Mouse (Mus musculus): ENCODE measurements at regions not wholly inside any gene's neighbourhood (a gene's known extent, or its start where the extent isn't known, plus 50 kb on each side); places are given as distances from the start of the nearest gene placed in this dataset.

DNA sequence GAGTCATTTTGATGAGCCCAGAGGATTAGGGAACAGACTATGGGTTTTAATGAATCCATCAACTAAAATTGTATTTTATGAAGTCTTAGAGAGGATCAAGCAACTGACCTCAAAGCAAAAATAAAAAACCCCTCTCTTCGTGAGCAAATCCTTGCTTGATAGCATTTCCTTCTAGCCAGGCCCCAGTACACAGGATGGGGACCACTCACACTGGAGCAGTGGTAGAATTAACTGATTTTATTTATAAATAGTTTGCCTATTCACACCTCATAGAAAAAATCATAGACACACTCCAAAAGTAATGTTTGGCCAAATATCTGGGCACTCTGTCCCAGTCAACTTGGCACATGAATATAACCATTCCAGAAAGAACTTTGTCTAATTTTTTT, 649.0 kb upstream of the Cited2 start:
- in situ Hi-C loops (cut with MboI, MseI): no loop called here

DNA sequence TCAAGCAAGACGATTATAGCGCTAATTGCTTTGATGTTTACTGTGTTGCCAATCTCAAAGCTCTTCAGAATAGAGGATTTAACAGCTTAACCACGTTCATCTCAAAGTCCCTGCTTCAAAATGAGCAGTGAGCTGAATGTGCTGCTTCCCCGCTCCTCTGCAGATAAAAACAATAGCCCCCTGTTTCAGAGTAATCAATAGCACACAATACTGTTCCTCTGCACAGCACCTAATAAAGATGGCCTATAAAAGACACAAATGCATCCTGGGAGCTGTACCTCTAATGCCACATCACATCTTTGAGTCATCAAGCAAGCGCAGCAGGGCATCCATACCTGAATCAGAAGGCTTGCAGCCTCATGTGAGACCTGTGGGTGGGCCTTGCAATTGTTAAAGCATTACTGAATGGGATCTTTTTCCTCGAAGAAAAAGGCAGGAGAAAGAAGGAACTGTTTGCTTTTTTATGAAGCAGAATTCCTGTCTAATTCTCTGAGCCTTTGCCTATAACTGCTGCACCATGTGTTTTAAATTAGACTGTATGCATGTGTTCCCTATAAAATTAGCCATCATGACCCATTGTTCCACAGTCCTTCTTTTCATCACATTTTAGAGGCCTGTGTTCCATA, 648.5 kb upstream of the Cited2 start:
- in situ Hi-C loops (cut with MboI, MseI): no loop called here

DNA sequence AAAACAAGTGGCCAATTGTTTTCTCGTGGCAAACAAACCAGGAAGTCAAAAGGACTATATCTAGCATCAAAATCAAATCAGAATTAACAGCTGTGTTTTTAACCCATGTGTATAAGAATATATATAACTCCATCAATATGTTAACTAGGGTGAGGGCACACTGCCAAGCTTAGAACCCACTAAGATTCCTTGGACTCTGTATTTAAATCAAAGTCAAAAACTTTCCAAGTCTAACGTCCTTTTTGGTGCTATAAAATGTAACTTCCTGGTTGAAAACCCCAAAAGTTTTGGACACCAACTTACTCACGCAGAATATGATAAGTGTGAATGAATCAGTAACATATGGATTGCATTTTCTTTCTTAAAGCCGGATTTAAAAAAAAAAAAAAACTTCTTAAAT, 647.9 kb upstream of the Cited2 start:
- in situ Hi-C loops (cut with MboI, MseI): no loop called here

DNA sequence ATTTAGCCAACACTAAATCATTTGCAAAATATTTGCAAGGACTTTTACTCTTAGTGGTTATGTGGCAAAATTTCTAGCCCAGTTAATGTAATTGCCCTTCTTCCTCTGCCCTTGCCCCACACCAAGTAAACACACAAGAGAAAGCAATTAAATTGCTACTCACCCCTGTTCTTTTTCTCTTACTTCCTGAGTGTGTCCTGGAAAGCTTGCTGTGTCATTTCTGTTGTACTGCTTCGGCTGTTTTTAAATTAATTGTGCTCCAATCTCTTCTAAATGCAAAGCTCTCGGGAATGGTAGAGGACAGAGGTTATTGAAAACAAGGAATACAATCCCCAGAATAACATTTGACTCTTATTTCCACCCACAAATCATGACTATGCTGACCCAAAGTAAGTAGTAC, 647.4 kb upstream of the Cited2 start:
- in situ Hi-C loops (cut with MboI, MseI): no loop called here

DNA sequence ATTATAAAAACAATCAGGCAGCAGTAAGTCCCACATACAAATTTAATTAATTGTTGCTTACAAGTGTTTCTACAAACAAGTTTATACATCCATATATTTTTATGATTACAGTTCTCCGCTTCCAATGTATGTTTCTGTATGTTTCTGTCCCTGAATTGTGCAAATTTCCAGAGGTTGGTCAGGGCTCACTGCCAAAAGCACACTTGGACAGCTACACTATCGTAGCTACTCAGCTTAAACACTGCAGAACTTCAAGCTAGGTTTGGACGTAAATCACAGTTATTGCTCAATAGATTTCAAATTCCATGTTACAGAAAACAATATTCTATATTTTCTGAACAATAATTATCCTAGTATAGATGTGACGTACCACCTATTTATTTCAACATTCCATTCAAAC, 646.8 kb upstream of the Cited2 start:
- in situ Hi-C loops (cut with MboI, MseI): no loop called here

DNA sequence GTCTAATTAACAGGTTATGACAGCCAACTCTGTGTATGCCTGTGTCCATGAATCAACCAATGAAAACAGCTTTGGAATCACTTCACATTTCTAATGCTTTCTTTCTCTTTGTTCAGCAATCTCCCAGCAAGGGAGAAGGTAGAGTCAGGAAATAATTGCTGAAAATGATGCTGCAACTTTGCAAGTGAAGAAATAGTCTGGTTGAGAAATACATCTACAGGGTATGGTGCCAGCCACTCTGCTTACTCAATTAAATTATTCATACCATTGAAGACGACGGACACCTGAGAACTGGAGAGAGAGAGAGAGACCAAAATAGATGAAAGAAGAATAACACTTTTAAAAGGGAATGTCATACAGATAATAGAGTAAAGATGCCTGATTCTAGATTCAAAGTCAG, 645.4 kb upstream of the Cited2 start:
- in situ Hi-C loops (cut with MboI, MseI): no loop called here

DNA sequence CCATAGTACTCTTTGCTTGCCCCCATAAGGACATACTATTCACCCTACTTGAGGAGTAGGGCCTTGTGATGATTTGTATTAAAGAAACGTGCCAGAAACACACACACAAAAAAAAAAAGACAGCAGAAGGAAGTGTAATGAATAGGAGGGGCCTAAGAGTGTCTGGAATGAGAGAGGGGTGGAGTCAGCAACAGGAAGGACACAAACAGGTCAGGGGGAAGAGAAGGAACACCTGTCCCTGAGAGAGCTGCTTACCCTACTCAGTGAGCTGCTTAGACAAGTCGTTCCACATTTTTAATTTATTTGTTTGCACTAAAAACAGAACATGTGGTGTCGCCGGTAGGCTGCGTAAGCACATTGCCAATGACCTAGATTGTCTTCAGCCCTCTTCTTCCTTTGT, 642.2 kb upstream of the Cited2 start:
- in situ Hi-C loops (cut with MboI, MseI): no loop called here

DNA sequence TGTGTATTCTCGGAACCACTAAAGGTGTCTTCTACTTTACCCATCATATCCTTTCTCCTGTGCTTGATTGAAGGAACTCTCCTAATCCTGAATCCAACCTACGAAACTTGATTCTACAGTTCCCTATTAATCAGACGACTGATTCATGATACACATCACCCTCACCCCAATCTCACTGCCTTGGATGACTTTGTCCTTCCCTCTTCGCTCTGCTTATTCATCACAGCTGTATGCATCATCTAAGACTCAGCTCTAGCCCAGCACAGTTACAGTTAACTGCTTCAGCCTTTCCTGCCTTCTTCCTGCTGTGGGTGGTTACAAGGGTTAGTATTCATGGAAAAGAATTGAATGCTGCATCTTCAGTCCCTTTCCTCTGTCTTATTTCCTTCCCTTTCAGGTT, 640.1 kb upstream of the Cited2 start:
- in situ Hi-C loops (cut with MboI, MseI): no loop called here

DNA sequence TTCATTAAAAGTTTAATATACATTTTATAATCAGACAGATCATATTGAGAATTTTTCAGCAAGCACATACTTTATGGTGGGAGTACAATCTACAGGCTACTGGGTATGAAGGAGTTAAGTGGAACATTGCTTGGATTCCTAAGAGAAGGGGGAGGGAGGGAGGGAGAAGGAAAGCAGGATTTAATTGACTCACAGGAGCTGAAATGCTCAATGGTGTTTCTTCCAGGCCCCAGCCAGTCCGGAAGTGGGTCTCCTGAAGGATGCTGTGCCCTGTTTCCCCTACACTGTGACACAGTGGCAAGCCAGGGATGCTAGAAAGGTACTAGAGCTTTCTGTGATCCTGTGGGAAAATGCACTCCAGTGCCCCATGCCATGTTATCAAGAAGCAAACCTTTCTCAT, 621.0 kb upstream of the Cited2 start:
- in situ Hi-C loops (cut with MboI, MseI): no loop called here

DNA sequence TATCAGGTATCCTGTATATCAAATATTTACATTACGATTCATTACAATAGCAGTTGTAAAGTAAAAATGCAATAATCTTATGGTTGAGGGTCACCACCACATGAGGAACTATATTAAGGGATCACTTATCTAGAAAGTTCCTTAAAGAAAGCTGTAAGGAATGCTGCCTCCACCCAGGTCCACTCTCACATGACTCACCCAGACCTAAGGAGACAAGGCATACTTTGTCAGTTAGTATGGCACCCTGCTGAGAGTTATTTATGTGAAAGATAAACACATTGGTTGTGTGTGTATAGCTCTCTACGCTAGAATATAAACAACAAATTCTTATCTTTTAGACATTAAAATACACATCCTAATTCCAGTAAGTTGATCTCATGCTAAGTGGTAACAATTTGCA, 619.6 kb upstream of the Cited2 start:
- in situ Hi-C loops (cut with MboI, MseI): no loop called here

DNA sequence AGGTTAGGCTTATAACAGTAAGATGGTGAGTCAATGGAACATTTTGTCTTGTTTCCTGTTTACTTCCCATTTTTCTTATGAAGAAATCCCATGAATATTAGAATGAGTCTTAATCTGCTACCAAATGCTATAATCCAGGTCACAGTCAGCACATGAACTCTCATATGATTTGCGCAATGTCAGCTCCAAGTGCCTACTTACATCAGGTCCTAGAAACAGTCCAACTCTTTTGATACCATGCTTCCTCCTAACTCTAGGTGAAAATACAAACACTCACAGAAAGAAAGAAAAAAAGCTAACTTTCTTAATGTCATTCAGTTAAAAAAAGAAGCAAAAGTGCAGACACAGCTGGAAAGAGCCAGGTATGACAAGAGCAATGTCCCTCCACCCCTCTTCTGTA, 616.2 kb upstream of the Cited2 start:
- in situ Hi-C loops (cut with MboI, MseI): no loop called here

DNA sequence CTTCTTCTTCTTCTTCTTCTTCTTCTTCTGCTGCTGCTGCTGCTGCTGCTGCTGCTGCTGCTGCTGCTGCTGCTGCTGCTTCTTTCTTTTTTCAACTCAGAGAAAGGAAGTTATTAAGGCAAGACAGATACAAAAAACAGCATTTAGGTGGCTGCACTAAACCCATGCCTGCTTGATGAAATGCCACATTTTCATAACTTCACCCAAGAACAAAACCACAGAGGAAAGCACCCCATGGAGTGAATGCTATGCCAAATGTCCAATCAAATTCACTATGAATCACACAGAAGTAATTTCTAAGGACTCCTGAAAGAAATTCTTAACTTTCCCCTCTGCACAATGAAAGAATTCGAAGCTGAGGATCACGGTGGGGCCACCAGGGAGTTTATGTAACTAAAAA, 611.9 kb upstream of the Cited2 start:
- in situ Hi-C loops (cut with MboI, MseI): no loop called here

DNA sequence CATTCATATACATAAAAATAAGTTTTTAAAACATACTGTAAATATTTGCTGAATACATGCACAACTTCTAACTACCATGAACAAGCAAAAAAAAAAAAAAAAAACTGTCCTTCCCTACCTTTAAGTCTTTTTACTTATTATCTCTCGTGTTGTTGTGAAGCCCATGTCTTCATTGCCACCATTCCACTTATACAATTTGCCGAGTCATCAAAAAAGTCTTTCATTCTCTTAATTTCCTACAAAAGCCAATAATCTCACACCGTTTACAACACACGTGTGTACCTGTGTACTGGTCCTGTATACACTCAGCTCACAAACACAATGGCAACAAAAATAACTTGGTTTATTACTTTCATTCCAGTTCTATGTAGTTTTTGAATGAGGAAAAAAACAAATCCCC, 608.2 kb upstream of the Cited2 start:
- in situ Hi-C loops (cut with MboI, MseI): no loop called here

DNA sequence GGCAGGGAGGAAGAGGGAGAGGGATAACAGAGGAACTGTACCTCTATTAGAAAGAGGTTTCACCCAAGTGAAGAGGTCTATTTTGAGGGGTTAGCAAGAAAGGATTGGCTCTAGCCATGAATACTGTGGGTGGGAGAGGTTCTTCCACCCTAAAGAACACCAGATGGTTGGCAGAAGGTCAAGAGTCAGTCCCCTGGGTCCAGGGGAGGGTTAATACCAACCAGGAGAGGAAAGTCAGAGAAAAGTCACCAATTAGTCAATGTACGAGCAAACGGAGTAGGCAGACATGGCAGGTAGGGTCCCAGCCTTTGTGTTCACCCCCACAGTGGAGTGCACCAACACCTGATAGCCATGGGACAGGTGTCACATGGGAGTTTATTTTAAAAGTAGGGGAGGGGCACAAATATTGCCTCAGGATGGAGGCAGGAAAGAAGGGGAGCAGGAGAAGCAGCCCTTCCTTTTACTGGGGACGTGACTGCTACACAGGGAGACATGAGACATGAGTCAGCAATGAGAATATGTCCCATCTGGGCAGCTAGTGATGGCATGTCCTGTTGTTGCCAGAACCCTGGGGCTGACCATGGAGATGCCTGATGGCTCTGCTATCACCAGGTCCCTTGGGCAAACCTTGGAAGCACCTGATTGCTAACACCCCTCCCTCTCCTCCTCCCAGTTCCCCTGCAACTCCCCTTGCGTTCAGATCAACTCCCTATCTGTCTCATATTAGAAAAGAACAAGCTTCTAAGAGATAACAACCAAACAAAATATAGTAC, 593.4 kb upstream of the Cited2 start:
- in situ Hi-C loops (cut with MboI, MseI): no loop called here

DNA sequence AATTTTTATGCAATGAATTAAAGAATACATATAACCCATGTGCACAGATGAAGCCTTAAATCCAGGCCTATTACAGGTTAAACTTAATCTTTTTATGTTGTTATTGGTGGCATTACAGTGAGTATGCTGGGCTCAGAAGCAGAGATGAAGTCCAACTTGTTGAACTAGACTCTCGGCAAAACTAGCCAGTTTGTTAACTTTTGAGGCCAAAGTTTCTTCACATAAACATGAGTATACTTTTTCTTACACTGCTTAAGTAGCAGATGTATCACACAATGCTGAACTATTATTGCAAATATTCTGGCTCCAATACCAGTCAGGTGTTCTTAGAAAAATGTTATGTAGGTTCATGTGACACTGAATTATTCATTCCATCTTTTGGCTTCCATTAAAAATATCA, 592.4 kb upstream of the Cited2 start:
- in situ Hi-C loops (cut with MboI, MseI): no loop called here

DNA sequence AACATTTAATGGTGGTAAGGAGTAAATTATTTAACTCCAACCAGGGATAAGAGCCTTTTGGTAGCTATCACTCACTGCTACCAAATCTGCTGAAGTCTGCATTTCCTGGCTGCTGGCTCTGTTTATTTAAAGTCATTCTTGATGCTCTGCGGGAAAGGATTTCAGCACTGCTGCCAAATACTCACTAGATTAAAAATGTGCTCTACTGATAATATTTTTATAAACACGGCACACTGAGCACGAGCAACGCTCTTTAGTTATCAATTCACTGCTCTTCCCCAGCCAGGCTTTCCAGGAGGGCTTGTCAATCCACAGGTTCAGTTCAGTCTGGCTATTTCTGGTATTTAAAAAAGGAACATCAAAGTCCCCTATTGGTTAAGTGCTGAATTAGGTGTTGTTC, 591.3 kb upstream of the Cited2 start:
- in situ Hi-C loops (cut with MboI, MseI): no loop called here

DNA sequence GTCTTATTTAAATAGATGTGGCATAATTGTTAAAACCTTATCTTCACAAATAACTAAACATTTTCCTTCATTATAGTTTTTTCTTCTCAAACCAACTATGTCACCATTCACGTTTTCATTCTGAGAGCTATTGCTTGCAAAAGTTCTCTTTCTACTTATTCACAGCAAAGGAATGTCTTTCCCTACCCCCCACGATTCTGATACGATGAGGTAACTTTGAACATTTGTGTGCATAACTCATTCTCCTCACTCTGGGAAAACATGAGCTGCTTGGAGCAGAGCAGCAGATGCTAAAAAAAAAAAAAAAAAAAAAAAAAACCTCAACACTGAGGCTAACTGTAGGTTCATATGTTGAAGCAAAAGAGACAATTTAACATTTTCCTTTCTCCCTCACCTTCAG, 547.6 kb upstream of the Cited2 start:
- in situ Hi-C loops (cut with MboI, MseI): no loop called here

DNA sequence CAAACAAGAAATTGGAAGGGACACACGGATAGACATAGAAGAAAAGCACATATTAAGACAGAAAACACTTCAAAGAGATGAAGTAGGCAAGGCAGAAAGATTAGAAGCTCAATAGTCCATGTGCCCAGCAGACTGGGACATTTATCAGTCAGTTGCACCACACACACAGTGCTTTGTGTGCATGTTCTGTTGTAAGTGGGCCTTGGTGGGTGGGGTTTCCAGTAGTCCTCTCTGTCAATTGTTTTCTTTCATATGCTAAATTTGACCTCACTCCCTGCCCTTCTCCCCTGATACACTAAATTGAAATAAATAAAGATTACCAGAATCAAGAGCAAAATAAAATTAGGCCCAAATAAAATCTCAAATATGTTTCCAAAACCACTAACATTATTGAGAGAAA, 546.0 kb upstream of the Cited2 start:
- in situ Hi-C loops (cut with MboI, MseI): no loop called here

DNA sequence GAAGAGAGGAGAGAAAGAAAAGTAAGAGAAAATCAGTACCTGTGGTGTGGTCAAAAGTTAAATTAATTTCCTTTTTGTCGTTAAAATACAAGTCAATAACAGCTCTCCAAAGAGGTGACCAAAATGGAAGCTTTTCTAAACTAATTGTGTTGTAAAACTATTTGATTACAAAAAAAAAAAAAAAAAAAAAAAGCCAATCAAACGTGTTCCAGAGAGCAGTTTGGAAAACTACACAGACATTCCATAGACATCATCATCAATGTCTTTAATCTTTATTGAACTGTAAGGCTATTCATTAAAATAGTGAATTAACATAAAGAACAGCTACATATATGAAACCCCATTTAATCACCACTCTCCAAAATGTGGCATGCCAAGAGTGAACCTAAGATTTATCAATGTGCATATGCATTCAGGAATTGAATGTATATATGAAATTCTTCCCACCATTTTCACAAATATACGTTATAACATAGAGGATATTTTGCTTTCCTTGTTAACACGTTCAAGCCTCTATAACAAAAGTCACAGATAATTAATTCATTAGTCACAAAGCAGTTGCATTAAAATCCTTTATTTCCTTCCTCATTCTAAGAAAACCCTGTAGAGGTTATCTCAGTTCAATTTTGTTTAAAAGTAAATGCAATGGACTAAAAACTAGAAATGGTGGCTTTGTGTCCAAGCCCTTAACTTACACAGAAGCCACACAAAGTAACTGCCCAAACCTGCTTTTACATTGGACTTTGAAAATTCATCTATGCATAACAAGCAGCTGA, 545.3 kb upstream of the Cited2 start:
- in situ Hi-C loops (cut with MboI, MseI): no loop called here

DNA sequence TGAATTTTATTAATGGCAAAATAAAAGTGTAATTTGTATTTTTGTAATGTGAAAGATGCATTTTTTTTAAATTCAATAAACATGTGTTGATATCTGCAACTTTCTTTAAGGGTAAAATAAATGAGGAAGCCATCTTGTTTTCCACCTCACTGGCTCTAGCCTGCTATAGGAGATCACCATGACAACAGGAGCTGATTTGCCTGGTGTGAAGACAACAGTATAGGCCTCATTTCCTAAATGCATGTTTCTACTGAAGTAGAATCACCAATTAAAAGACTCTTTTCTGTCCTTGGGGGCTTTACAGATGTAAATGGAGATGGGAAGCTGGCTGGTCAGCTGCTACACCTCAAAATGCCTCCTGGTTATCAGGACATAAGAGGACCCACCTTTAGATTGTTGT, 544.4 kb upstream of the Cited2 start:
- in situ Hi-C loops (cut with MboI, MseI): no loop called here

DNA sequence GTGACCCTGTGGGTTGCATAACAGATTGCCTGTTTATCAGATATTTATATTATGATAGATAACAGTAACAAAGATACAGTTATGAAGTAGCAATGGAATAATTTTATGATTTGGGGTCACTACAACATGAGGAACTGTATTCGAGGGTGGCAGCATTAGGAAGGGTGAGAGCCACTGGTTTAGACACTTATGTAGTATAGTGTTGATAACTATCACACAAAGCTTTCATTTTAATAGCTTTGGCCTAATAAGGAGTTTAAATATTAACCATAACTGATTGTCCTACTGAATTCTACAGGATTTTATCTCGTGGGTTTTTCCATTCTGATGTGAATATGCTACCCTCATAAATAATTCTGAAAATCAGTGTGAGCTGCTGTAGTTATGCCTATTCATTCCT, 538.6 kb upstream of the Cited2 start:
- in situ Hi-C loops (cut with MboI, MseI): no loop called here

DNA sequence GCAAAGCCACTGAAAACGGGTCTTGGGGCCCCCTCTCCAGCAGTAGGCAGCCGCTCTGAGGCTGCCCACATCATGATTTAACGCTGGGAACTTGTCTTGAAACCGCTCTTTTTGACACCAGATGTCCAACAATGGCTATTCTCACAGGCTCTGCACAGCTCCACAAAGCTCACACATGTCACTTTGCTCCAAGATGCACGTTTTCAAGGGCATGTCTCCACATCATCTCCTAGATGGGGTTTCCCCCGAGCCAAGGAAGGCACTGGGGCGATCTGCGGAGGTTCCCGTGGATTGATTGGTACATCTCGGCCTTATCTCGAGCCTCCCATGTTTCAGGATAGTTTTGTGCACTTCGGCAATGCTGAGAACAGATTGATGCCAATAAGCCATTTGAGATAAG, 526.8 kb upstream of the Cited2 start:
- in situ Hi-C loops (cut with MboI, MseI): no loop called here

DNA sequence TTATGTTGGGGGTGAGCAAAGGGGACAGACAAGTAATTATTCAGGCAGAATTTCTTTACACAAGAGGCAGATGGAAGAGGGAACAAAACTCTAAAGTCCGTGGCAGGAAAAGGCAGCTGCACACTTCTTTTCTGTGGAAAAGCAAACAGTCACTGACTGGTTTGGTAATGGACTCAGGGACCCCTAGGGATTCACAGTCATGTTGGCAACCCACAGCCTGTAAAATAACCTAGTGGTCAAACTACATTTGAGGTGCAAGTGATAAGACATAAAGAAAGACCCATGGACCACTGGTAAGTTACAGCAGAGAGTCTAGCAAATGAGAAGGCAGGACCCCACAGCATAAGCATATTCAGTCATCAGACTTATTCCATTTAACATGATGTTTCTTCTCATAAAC, 526.4 kb upstream of the Cited2 start:
- in situ Hi-C loops (cut with MboI, MseI): no loop called here

Data from T-helper 17 cell (primary cell).